Mouse (Mus musculus) limb, embryonic 14.5 days (tissue): ENCODE results near the gene Ice1. TPM values are rescaled to one million over a fixed set of nuclear protein-coding genes. Genes with fewer than 3 reads are reported as not detected.
A peak's percentile ranks its signal among the peaks of the same experiment; 100 is the strongest.

Source experiments
- ATAC-seq: fragments of 200-750 bp; cut with Nextera tagmentation; 2 replicates; pipeline ENCODE4 v1.8.0; 2017; ENCODE audit warnings: low read depth, moderate number of reproducible peaks, moderate TSS enrichment; ENCODE audit not compliant: low FRiP score
- DNase-seq: peaks from one replicate; pipeline ENCODE4 v3.0.0-alpha.2; 2015; ENCODE audit warnings: low spot score
- H3K27ac ChIP-seq: fragments of 300-500 bp; sonication (generic); replicated peaks from 2 replicates; pipeline ENCODE4 v1.5.1; 2014; ENCODE audit warnings: low read depth, mild to moderate bottlenecking, low read length, moderate library complexity, mixed read lengths
- H3K27me3 ChIP-seq: fragments of 300-500 bp; sonication (generic); 2 replicates; pipeline ENCODE4 v1.6.1; 2014; ENCODE audit warnings: low read length, mixed read lengths; ENCODE audit not compliant: control insufficient read depth, insufficient read depth
- H3K36me3 ChIP-seq: fragments of 300-500 bp; sonication (generic); 2 replicates; pipeline ENCODE4 v1.6.1; 2014; ENCODE audit warnings: mild to moderate bottlenecking, low read length, moderate library complexity, mixed read lengths; ENCODE audit not compliant: control insufficient read depth, insufficient read depth
- H3K4me1 ChIP-seq: fragments of 300-500 bp; sonication (generic); 2 replicates; pipeline ENCODE4 v1.6.1; 2014; ENCODE audit warnings: antibody characterized with exemption, low read length, mixed read lengths; ENCODE audit not compliant: control insufficient read depth, insufficient read depth
- H3K4me2 ChIP-seq: fragments of 300-500 bp; sonication (generic); replicated peaks from 2 replicates; pipeline ENCODE4 v1.6.1; 2014; ENCODE audit warnings: low read depth, mild to moderate bottlenecking, low read length, moderate library complexity; ENCODE audit not compliant: severe bottlenecking
- H3K4me3 ChIP-seq: fragments of 300-500 bp; sonication (generic); replicated peaks from 2 replicates; pipeline ENCODE4 v1.5.1; 2014; ENCODE audit warnings: low read length
- H3K9ac ChIP-seq: fragments of 300-500 bp; sonication (generic); 2 replicates; pipeline ENCODE4 v1.6.1; 2014; ENCODE audit warnings: mild to moderate bottlenecking, low read depth, low read length, moderate library complexity; ENCODE audit not compliant: severe bottlenecking
- H3K9me3 ChIP-seq: fragments of 300-500 bp; sonication (generic); 2 replicates; pipeline ENCODE4 v1.6.1; 2016; ENCODE audit warnings: low read length; ENCODE audit not compliant: control insufficient read depth
- POLR2A ChIP-seq: fragments of 200-500 bp; IDR thresholded peaks from 2 replicates; pipeline ENCODE4 v1.8.0; 2012; ENCODE audit warnings: inconsistent platforms, mild to moderate bottlenecking, moderate library complexity, borderline replicate concordance; ENCODE audit not compliant: insufficient read depth, insufficient read length; ENCODE audit errors: extremely low read depth
- WGBS: fragments of 180-500 bp; shearing (Covaris S2); extraction: QIAGEN DNeasy Blood & Tissue Kit; methylation state at CpG from one replicate; pipeline ENCODE4 v1.1.7; 2014; 5-methylcytosine and 5-hydroxymethylcytosine counted together
- polyA plus RNA-seq, 2 experiments: library from polyadenylated mRNA; depleted of rRNA in 1 of 2; stranded (reverse) in 1 of 2; unstranded in 1 of 2; fragments of >200 nt; fragmentation: Nextera tagmentation in 1 of 2; extraction: Ambion mirVana in 1 of 2; gene quantifications; 2 replicates each; pipeline versions ENCODE4 v1.2.1 to v1.2.3; 2012 to 2014

Ice1 gene
- polyA plus RNA-seq (2012; rRNA removed) (60.9 and 64.4 TPM in 2 replicates), polyA plus RNA-seq (2014; fragmentation: Nextera tagmentation; extraction: Ambion mirVana) (39.3 and 40.7 TPM in 2 replicates)

GRCm38 (mm10) chr13:70637282-70637661, at the start of gene Ice1:
TSS of gene Ice1 (minus strand) at chr13:70637634.
- DNase-seq (no peak), ATAC-seq (peak; percentile 56)
- Histone ChIP-seq H3K36me3 (no peaks in the 10 kb centered on the region), H3K9me3 (no peaks in the 10 kb centered on the region), H3K27ac (peak within 1 kb of the TSS; percentile 86), H3K4me3 (peak within 1 kb of the TSS; percentile 95), H3K4me1 (peaks cover 15% of the 10 kb centered on the region), H3K4me2 (peak within 1 kb of the TSS; percentile 67), H3K27me3 (no peaks in the 10 kb centered on the region), H3K9ac (peak within 1 kb of the TSS; percentile 94)
- 0% methylated on average over 30 of the region's 39 CpGs for WGBS
- no peak for TF ChIP-seq POLR2A

GRCm38 (mm10) chr13:70685825-70686224, 48.4 kb upstream of the Ice1 start:
- TF ChIP-seq POLR2A: no peak
- Histone ChIP-seq H3K9ac (no peak overlapping the region), H3K4me1 (no peaks in the 10 kb centered on the region), H3K36me3 (no peaks in the 10 kb centered on the region), H3K27ac (no peak overlapping the region), H3K4me2 (no peak overlapping the region), H3K9me3 (no peaks in the 10 kb centered on the region), H3K27me3 (no peaks in the 10 kb centered on the region), H3K4me3 (no peak overlapping the region)
- DNase-seq (no peak), ATAC-seq (no peak)
- 76% methylated on average over 5 of the region's 5 CpGs for WGBS

GRCm38 (mm10) chr13:70684976-70685609, 47.7 kb upstream of the Ice1 start:
- H3K36me3 ChIP-seq: no peaks in the 10 kb centered on the region
- WGBS: 69% methylated on average over 7 of the region's 7 CpGs
- no peak overlapping the region for H3K4me2 ChIP-seq
- peak; percentile 86 for ATAC-seq
- no peaks in the 10 kb centered on the region for H3K4me1 ChIP-seq
- no peak overlapping the region for H3K9ac ChIP-seq
- H3K4me3 ChIP-seq: no peak overlapping the region
- no peaks in the 10 kb centered on the region for H3K9me3 ChIP-seq
- DNase-seq: peak; percentile 18
- no peak overlapping the region for H3K27ac ChIP-seq
- H3K27me3 ChIP-seq: no peaks in the 10 kb centered on the region
- TF ChIP-seq POLR2A: no peak

- TF ChIP-seq POLR2A: no peak
- 77% methylated on average over 7 of the region's 7 CpGs for whole genome bisulfite sequencing
- no peak overlapping the region for H3K4me2 ChIP-seq
- no peaks in the 10 kb centered on the region for H3K9me3 ChIP-seq
- ATAC-seq: no peak
- H3K27ac ChIP-seq: no peak overlapping the region
- H3K4me1 ChIP-seq: no peaks in the 10 kb centered on the region
- peak; percentile 19 for DNase-seq
- no peaks in the 10 kb centered on the region for H3K36me3 ChIP-seq
- no peak overlapping the region for H3K9ac ChIP-seq
- H3K4me3 ChIP-seq: no peak overlapping the region
- H3K27me3 ChIP-seq: no peaks in the 10 kb centered on the region
These were observed 44.2 kb upstream of the Ice1 start for GRCm38 (mm10) chr13:70681411-70682183.

GRCm38 (mm10) chr13:70680316-70680715, 42.9 kb upstream of the Ice1 start:
- Histone ChIP-seq H3K4me2 (no peak overlapping the region), H3K27me3 (no peaks in the 10 kb centered on the region), H3K4me1 (no peaks in the 10 kb centered on the region), H3K9me3 (no peaks in the 10 kb centered on the region), H3K9ac (no peak overlapping the region), H3K36me3 (no peaks in the 10 kb centered on the region), H3K4me3 (no peak overlapping the region), H3K27ac (no peak overlapping the region)
- TF ChIP-seq POLR2A: no peak
- ATAC-seq (no peak), DNase-seq (no peak)
- WGBS: 87% methylated on average over 3 of the region's 3 CpGs
